Mouse (Mus musculus): ENCODE measurements around the gene Gm2381.

DNA sequence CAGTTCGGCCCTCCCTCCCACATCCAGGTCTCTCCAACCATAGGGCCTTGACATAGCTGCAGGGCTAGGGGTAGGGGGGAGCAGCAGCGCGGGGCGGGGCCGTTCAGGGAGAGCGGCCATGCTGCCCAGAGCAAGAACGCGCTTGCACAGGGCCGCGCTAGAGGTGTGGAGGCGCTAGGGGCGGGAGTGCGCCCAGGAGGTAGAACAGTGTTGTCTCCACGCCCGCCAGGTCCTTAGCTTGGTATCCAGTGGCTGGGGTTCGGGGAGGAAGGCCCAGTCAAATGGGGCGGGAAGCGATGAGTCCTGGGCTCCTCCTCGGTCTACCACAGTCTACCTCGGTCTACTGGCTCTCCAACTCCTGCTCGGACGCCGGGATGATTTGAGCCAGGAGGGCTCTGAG is 11.1 kb upstream of the Gm2381 start:
- no peak for TF ChIP-seq GATA1 (IDR thresholded peaks at IDR 0.05; ENCODE audit: borderline replicate concordance, low read length)
- no peak for TF ChIP-seq FLI1 (IDR thresholded peaks at IDR 0.05; ENCODE audit: low read length)
